Mouse (Mus musculus) heart, embryonic 14.5 days (tissue): ENCODE data around the gene Tiam1. TPM values are rescaled to one million over a fixed set of nuclear protein-coding genes. Genes with fewer than 3 reads are reported as not detected.

Source experiments
- ATAC-seq: fragments of 200-750 bp; cut with Nextera tagmentation; 2 replicates; pipeline ENCODE4 v1.8.0; 2017; ENCODE audit warnings: low read depth, moderate TSS enrichment; ENCODE audit not compliant: insufficient number of reproducible peaks, insufficient read depth, low FRiP score
- H3K27ac ChIP-seq, 2 experiments: fragments of 200-500 bp in 1 of 2; fragments of 300-500 bp in 1 of 2; sonication (generic) in 1 of 2; replicated peaks in 1 of 2; 2 replicates each; pipeline ENCODE4 v1.5.1; 2012 to 2014; ENCODE audit warnings: low read depth in 2 of 2, low read length in 2 of 2, control low read depth in 1 of 2, mild to moderate bottlenecking in 1 of 2, mixed read lengths in 1 of 2; ENCODE audit not compliant: control insufficient read depth in 1 of 2, insufficient read depth in 1 of 2
- H3K27me3 ChIP-seq: fragments of 300-500 bp; sonication (generic); 2 replicates; pipeline ENCODE4 v1.6.1; 2014; ENCODE audit warnings: mild to moderate bottlenecking, low read length, control low read depth; ENCODE audit not compliant: control insufficient read depth, insufficient read depth
- H3K36me3 ChIP-seq: fragments of 300-500 bp; sonication (generic); 2 replicates; pipeline ENCODE4 v1.6.1; 2014; ENCODE audit warnings: mild to moderate bottlenecking, control low read depth, low read length, mixed read lengths; ENCODE audit not compliant: control insufficient read depth, insufficient read depth
- H3K4me1 ChIP-seq, 2 experiments: fragments of 200-500 bp in 1 of 2; fragments of 300-500 bp in 1 of 2; sonication (generic) in 1 of 2; 2 replicates each; pipeline ENCODE4 v1.6.1; 2012 to 2014; ENCODE audit warnings: low read length in 2 of 2, control low read depth in 1 of 2, mixed read lengths in 1 of 2; ENCODE audit not compliant: control insufficient read depth in 2 of 2, insufficient read depth in 2 of 2
- H3K4me2 ChIP-seq: fragments of 300-500 bp; sonication (generic); 2 replicates; pipeline ENCODE4 v1.6.1; 2014; ENCODE audit warnings: mild to moderate bottlenecking, low read length
- H3K4me3 ChIP-seq, 2 experiments: fragments of 200-500 bp in 1 of 2; fragments of 300-500 bp in 1 of 2; sonication (generic) in 1 of 2; 2 replicates each; pipeline ENCODE4 v1.5.1; 2012 to 2014; ENCODE audit warnings: low read length in 2 of 2, mild to moderate bottlenecking in 2 of 2, control low read depth in 1 of 2, low read depth in 1 of 2, moderate library complexity in 1 of 2; ENCODE audit not compliant: control insufficient read depth in 1 of 2, insufficient read depth in 1 of 2
- H3K9ac ChIP-seq: fragments of 300-500 bp; sonication (generic); 2 replicates; pipeline ENCODE4 v1.6.1; 2014; ENCODE audit warnings: mild to moderate bottlenecking, low read length
- H3K9me3 ChIP-seq: fragments of 300-500 bp; sonication (generic); 2 replicates; pipeline ENCODE4 v1.6.1; 2016; ENCODE audit warnings: low read length, control low read depth; ENCODE audit not compliant: control insufficient read depth
- WGBS: fragments of 180-500 bp; shearing (Covaris S2); extraction: QIAGEN DNeasy Blood & Tissue Kit; methylation state at CpG from one replicate; pipeline ENCODE4 v1.1.7; 2014; 5-methylcytosine and 5-hydroxymethylcytosine counted together
- polyA plus RNA-seq: library from polyadenylated mRNA; unstranded; fragments of >200 nt; fragmentation: Nextera tagmentation; extraction: Ambion mirVana; gene quantifications from 2 replicates; pipeline ENCODE4 v1.2.1, GENCODE M21; 2014

The Tiam1 gene
- polyA plus RNA-seq, 1 experiment from 2014 or later, result 12.6 TPM

DNA sequence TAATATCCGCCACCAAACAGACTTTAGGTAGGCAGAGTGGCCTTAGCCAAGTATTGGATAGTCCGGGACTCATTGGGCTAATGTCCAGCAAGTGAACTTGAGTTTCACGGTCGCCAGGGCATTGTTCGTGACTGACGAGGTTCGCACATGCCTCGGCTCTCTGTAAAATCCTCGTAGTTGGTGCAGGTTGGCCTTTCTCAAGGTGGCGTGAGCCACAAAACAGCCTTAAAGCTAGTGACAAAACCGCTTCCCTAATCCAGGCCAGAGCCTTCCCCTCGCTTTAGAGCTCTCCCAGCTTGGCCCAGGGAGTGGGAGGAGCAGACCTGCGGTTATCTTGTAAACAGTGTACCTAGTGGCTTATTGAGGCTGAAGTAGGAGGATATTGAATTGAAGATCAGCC lies 972 bp upstream of the Tiam1 start:
- peak overlapping the region; percentile 60 to 75 for H3K4me3 ChIP-seq
- no peaks in the 10 kb centered on the region for H3K36me3 ChIP-seq
- peak overlapping the region in 1 of 2 experiments; percentile 68; a peak in 1 of 4 replicates for H3K27ac ChIP-seq
- H3K9ac ChIP-seq, result peak overlapping the region; percentile 70
- H3K4me2 ChIP-seq, result peak overlapping the region; percentile 99
- H3K27me3 ChIP-seq, result no peaks in the 10 kb centered on the region
- no peak for ATAC-seq
- WGBS, result 8% methylated on average over 13 of the region's 13 CpGs
- peaks cover 11 to 18% of the 10 kb centered on the region in 2 experiments for H3K4me1 ChIP-seq
- no peaks in the 10 kb centered on the region for H3K9me3 ChIP-seq

DNA sequence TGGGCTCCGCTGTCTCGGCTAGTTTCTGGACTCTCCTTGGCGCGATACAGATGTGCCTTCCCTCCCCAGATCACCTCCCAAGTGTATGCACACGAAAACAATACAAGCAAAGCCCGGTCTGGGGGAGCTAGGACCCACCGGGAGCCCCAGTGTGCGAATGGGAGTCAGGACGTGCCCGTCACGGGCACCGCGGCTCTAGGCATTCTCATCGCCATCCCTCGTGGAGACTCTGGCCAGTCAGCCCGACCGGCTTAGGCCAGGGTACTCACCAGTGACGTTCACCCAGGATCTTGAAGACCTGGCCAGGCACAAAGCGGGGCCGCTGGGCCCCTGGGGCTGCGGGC lies 181 bp downstream of the Tiam1 start:
- no peak for ATAC-seq

DNA sequence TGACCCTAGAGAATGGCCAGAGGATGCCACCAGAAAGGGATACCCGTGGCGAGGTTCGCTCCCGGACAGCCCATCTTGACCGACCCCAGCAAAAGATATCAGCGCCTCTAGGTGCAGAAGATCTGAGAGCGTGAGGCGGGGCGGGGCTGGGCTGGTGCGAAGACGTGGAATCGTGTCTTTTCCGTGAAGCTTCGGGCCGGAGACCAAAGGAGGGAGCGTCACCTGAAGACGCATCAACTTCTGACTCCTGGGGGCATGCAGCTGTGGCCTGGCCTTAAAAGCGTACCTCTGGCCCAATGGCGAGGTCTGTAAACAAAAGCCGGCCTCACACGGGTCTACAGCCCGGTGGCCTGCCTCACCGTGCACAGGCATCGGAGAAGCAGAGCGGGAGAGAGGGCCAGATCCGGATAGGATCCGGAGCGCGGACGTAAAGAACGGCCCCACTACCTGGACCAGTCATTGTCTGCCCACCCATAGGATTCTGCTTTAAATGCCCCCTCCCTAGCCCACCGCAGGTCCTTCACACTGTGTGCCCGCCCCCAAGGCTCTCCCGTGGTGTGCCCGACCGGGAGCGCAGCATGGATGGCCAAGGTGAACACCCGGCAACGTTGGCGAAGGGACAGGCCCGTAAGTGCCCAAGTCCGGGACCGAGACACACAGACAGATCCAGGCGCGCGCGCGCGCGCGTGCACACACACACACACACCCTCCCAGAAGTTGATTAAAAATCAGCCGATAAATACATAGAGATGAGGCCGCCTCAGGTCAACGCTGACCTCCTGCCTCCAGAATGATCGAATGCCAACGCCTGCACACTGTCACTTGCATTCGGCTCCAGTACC lies 774 bp downstream of the Tiam1 start:
- H3K4me1 ChIP-seq, result peaks cover 10 to 15% of the 10 kb centered on the region in 2 experiments; a peak in 3 of 4 replicates
- no peaks in the 10 kb centered on the region for H3K27me3 ChIP-seq
- under 1% methylated on average over 57 of the region's 57 CpGs for WGBS
- peak overlapping the region; percentile 48 to 57; a peak in 2 of 4 replicates for H3K27ac ChIP-seq
- H3K4me2 ChIP-seq, result peak overlapping the region; percentile 99
- H3K36me3 ChIP-seq, result no peaks in the 10 kb centered on the region
- H3K4me3 ChIP-seq, result peak overlapping the region; percentile 60 to 75
- H3K9me3 ChIP-seq, result no peaks in the 10 kb centered on the region
- H3K9ac ChIP-seq, result peak overlapping the region; percentile 71
- no peak for ATAC-seq

More for the DNA sequence above, 181 bp downstream of the Tiam1 start:
- Histone ChIP-seq H3K27ac (peak overlapping the region; percentile 48 to 57; a peak in 3 of 4 replicates), H3K4me2 (peak overlapping the region; percentile 99), H3K9ac (peak overlapping the region; percentile 71), H3K36me3 (no peaks in the 10 kb centered on the region), H3K27me3 (no peaks in the 10 kb centered on the region), H3K4me1 (peaks cover 7 to 15% of the 10 kb centered on the region in 2 experiments; a peak in 3 of 4 replicates), H3K9me3 (no peaks in the 10 kb centered on the region), H3K4me3 (peak overlapping the region; percentile 60 to 75)
- 0% methylated on average over 21 of the region's 21 CpGs for WGBS

DNA sequence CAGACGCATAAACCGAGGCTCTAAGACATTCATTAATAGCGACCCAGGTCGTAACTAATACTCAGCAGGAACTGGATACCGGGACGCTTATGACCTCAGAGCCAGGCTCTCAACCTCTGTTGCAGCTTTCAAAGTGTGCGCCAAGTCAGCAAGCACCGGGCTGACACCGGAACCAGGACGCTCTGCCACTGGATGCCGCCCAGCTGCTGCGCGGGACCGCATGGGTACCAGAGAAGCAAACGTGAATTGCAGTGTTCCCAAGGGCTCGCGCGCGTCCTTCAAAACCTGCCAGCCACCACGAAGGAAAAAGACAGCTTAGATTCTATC lies 1.4 kb downstream of the Tiam1 start:
- Histone ChIP-seq H3K4me3 (peak overlapping the region; percentile 60 to 75), H3K27me3 (no peaks in the 10 kb centered on the region), H3K27ac (no peak overlapping the region), H3K4me2 (peak overlapping the region; percentile 99), H3K9ac (peak overlapping the region; percentile 71), H3K36me3 (0 out of 2 replicates have a peak, but pooled peaks cover 2% of the 10 kb centered on the region), H3K4me1 (peaks cover 10 to 15% of the 10 kb centered on the region in 2 experiments; a peak in 3 of 4 replicates), H3K9me3 (no peaks in the 10 kb centered on the region)
- ATAC-seq, result no peak
- WGBS, result 2% methylated on average over 20 of the region's 20 CpGs

- Histone ChIP-seq H3K4me2 (peak overlapping the region; percentile 99; the same call in 1 of the 2 replicates), H3K27me3 (no peaks in the 10 kb centered on the region), H3K4me3 (peak overlapping the region in 1 of 2 experiments; percentile 60; a peak in 1 of 4 replicates), H3K9ac (no peak overlapping the region), H3K27ac (no peak overlapping the region), H3K9me3 (no peaks in the 10 kb centered on the region), H3K4me1 (peaks cover 10 to 15% of the 10 kb centered on the region in 2 experiments; a peak in 3 of 4 replicates), H3K36me3 (0 out of 2 replicates have a peak, but pooled peaks cover 2% of the 10 kb centered on the region)
- 50% methylated on average over 9 of the region's 9 CpGs for WGBS
- ATAC-seq, result no peak
Measured at GRCm38 (mm10) chr16:90141556-90141955, 2.0 kb downstream of the Tiam1 start.

- no peaks in the 10 kb centered on the region for H3K9me3 ChIP-seq
- H3K4me3 ChIP-seq, result no peak overlapping the region
- no peak overlapping the region for H3K27ac ChIP-seq
- ATAC-seq, result no peak
- no peaks in the 10 kb centered on the region for H3K27me3 ChIP-seq
- peaks cover 10 to 15% of the 10 kb centered on the region in 2 experiments; a peak in 3 of 4 replicates for H3K4me1 ChIP-seq
- H3K36me3 ChIP-seq, result 0 out of 2 replicates have a peak, but pooled peaks cover 2% of the 10 kb centered on the region
- 88% methylated on average over 10 of the region's 10 CpGs for WGBS
- H3K4me2 ChIP-seq, result no peak overlapping the region
- H3K9ac ChIP-seq, result no peak overlapping the region
Measured at GRCm38 (mm10) chr16:90140571-90140970, 3.0 kb downstream of the Tiam1 start.

- Histone ChIP-seq H3K4me2 (no peak overlapping the region), H3K4me3 (no peak overlapping the region), H3K36me3 (0 out of 2 replicates have a peak, but pooled peaks cover 2% of the 10 kb centered on the region), H3K4me1 (peaks cover 9 to 13% of the 10 kb centered on the region in 2 experiments; a peak in 3 of 4 replicates), H3K9ac (no peak overlapping the region), H3K27ac (no peak overlapping the region), H3K9me3 (no peaks in the 10 kb centered on the region), H3K27me3 (no peaks in the 10 kb centered on the region)
- ATAC-seq, result no peak
- WGBS, result 51% methylated on average over 9 of the region's 9 CpGs
Measured at GRCm38 (mm10) chr16:90139696-90140095, 3.9 kb downstream of the Tiam1 start.
